Mouse (Mus musculus): ENCODE measurements at regions not wholly inside any gene's neighbourhood (a gene's known extent, or its start where the extent isn't known, plus 50 kb on each side); places are given as distances from the start of the nearest gene placed in this dataset.

DNA sequence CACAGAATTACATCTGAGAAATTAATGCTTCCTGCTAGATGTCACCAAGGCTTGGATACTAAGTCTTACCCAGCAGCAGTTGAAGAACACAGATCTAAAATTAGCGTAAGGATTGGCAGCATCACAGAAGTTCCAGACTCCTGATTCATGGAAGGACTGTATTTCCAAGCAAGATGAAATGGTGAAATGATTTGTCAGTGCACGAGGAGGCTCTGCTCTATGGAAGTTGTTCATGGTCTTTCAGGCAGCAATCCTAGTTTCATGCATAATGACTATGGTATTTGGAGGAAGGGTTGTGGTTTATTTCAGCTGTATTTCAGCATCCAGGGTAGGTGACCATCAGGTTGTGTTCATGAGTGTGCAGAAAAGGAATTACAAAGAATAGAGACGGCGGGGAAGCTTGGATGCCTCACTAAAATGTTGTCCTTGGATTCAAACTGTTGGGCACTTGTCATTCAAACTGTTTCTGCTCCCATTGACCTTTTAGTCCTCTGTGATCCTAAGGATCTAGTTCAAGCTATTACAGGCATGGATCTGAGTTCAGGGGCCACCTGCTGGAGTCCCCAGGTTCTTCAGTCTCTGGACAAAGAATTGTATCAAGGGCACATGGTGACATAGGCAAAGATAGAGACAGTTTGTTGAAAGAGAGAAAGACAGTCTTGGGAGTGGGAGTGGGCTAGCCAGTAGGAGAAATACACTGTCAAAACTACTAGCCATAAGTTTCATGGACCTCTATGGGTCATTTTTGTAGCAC, 1411.6 kb upstream of the A1bg start:
- peak; percentile 72 for DNase-seq (ENCODE audit: low read depth)

DNA sequence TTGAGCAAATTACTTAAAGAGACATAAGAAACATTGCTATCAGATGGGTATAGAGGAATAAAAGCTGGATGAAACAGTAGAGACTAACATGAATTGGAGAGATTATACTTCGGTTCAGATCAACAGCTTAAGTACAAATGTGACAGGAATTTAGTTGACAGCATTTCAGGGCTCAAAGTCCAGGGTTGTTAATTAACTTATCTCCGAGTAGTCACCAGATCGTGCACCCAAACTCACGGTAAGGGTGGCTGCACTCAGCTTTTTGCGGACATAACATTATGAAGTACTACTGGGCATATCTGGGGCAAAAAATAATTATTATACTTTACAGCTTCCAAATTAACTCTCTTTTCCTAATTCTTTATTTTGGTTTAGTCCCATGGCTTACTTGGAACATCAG, 1409.3 kb upstream of the A1bg start:
- DNase-seq (ENCODE audit: low read depth): no peak

DNA sequence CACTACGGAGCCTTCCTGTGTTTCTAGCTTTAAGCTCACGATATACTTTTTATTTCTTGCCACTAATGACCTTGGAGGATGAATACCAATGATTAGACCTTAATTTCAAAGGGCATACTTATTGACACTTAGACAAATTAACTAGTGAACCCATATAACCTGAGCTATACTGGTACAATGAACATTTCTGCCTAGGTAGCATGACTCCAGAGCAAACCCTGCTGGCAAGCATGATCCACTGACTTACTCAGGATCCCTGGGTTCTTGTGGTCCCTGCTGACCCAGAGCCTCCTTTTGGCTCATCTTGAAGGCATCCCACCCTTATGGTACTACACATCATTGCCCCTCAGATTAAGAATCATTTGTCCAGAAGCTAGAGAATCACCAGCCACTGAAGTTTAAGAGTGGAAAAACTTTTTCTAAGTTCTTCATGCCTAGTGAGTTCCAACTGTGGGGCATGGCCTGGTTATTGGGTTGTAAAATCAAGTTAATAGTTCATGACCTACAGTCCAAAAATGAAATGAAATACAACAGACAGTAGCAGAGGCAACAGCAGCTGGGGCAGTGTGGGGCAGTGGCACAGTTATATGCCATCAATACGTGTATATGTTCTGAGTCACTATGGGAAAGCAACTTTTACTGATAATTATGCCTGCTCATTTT, 1408.5 kb upstream of the A1bg start:
- no peak for DNase-seq (ENCODE audit: low read depth)

DNA sequence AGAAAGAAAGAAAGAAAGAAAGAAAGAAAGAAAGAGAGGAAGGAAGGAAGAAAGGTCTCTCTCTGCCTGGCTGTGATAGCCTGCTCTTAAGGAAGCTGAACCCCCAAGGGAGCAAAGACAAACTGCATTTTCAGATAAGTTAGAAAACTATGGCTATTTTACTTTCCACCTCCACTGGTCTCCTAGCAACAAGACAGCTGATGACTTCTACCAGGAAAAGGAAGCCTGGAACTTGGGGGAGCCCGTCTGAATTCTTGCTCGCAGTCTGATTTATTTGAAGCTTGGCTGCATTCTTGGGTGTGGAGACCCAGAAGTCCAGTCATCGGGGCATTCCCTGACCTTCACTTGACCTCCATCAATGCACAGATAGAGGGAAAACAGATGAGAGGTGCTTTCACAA, 1406.1 kb upstream of the A1bg start:
- peak; percentile 33 for DNase-seq (ENCODE audit: low read depth)

DNA sequence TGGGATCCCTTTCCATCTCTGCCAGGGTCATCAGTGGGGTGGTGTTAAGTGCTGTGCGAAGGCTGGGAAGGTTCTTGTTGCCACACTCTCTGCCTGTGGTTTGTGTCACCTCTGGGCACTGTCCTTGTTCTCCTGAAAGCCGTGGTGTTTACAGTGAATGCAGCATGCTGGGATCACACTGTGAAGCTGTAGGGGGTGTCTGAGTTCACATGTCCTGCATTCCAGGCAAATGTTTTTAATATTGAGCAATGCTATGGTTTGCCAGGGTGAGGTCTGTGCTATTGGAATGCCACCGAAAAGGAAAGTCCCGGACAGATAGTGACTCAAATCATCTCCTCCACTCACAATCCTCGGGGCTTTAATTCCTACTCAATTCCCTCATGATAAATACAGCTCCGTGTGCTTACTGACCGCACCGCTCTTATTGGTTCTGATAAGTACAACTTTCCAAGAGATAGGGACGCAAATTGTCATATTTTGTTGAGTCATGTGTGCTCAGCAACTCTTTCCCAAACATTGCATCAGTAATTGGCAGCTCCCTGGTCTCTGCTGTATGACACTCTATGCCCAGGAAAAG, 1405.6 kb upstream of the A1bg start:
- peak; percentile 85 for DNase-seq (ENCODE audit: low read depth)

DNA sequence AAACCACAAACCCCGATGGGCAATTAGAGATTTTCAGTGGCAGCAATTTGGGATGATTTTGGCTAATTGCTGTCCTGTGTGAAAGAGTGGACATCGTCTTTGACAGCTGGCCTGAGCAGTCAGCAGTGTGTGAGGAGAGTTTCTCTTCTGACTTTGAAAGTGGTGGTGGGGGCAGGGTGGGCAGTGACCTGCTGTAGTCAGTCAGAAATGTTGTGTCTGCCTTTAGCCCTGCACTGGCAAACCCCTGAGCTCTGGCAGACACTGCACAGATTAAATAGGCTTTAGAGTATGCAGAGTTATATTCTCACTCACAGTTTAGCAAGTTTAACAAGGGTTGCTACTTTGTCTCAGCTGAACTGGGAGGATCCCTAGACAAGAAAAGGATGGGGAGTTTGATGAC, 1404.7 kb upstream of the A1bg start:
- no peak for DNase-seq (ENCODE audit: low read depth)

DNA sequence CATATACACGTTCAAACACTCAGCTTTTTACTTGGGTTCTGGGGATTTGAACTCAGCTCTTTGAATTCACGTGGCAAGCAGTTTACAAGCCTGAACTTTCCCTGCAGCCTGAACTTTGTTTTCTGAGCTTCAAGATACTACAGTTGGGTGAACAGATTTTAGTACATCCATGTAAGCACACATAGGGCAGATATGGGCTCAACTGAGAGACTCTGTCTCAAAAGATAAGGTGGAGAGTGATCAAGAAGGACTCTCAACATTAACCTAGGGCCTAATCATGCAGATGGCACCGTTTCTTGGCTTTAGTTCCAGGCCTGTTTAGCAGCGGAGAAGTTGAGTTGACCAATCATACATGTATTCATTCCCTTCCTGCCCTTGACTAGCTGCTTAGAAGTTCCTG, 1403.7 kb upstream of the A1bg start:
- no peak for DNase-seq (ENCODE audit: low read depth)

DNA sequence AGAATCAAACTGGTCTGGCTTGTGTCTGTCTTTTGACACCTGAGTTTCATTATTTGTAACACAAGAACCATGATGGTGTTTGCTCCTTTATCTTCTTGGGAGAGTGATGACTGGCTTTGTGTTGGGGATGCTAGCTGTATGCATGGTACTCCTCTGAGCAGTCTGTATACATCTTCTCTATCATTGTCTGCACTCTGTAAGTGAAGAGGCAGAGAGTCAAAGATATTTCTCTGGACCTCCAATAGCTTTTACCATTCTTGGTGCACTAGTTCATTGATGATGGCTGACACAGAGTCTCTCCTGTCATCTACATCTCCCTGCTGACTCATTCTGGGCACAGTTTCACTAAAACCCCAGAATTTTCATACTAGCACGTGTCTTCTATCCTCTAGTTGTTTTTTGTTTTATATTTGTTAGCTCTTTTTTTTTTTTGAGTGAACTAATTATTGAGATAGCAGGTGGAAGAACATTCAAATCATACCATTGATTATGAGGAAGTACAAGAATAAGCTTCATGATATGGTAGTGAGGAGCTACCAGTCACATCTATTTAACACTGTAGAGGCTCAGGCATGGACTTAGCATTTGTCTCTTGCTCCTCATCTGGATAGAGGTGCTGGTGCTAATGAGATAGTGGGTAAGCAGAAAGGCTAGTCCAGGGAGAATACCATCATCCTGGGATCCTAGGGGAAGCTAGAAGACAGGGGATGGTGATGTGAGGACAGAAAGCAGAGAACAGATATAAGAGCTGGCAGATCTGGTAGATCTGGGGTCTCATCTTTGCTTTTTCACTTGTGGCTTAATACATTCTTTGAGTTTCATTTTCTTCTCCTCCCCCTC, 1402.9 kb upstream of the A1bg start:
- DNase-seq (ENCODE audit: low read depth): no peak

DNA sequence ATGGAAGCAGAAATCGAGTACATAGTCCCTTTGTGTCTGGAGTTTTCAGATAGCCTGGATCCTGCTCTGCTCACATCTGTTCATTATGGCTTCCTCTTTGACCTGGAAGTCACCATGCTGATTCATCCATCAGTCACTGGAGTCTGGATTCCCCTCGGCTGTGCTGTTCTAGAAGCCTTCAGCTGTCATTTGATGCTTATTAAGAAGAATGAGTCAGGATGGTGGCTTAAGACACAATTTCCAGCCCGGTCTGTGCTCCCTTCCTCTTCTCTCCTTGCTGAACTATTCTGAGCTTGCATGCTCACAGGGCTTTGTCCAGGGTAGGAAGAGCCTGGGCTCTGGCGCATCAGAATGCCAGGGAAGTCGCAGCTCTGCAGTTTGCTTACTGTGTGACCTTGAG, 1398.2 kb upstream of the A1bg start:
- DNase-seq (ENCODE audit: low read depth): no peak

DNA sequence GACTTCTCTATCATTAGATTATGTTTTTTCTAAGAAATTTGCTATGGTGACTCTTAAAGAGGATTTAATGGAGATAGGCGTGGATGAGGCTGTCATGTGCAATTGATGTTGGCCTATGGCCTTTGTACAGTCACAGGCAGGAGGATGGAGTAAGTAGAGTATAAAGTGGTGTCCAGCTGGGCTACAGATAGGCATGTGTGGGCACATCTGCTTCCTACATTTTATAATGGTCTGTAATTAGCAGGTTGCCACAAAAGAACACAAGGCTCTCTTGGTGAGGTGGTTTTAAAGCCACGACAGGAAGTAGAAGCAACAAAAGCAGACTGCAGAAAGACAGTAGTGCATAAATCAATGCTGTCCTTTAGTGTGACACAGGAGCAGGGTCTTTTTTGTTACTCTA, 1391.6 kb upstream of the A1bg start:
- DNase-seq (ENCODE audit: low read depth): no peak

DNA sequence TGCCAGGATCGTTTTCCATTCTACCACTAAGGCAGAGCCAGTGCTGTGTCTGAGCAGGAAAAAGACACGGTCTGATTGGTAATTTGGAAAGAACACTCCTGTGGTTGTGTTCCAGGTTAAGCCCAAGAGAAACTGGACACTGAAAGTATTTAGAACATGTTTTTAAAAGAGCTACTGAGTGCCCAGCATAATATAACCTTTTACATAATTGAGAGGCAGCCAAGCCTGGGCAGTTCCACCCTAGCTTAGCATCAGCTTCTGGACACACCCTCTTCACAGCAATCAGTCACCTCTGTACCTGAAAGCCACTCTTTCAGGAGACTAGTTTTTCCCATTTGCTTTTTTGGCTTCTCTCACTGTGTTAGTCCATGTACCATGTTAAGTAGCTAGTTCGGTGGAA, 1379.4 kb upstream of the A1bg start:
- DNase-seq (ENCODE audit: low read depth): no peak

DNA sequence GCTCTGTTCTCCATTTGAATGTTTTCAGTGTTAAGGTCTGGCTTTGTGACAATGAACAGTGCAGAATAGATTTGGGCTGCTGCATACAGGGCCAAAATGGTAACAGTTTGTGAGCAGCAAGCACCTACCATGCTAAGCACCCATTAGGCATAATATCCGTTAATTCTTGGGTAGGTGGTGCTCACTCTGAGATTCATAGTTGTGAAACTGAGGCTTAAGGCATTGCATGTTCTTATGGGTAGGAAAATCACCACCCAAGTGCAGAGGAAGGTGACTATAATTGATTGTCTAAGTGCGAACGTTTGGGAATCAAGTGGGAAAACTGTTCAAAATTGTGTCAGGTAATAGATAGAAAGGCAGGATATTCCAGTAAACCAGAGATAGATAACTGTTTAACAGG, 1378.8 kb upstream of the A1bg start:
- DNase-seq (ENCODE audit: low read depth): no peak

DNA sequence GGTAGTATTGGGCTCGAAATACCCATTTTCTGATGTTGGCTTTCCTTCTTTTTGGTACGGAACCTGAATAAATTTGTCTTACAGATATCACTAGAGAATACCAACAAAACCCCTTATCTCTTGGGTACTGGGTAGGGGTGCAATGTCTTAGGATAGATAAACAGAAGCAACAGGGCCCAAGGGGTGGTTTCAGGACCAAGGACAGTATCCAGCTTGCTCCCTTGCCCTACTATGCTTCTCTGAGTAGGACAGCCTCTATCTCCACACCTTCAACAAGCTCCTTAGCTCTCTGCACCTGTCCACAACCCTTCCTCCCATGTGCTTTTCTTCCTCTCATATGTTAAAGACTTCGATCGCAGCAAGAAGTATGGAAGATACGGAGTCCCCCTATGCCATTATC, 1374.3 kb upstream of the A1bg start:
- no peak for DNase-seq (ENCODE audit: low read depth)

DNA sequence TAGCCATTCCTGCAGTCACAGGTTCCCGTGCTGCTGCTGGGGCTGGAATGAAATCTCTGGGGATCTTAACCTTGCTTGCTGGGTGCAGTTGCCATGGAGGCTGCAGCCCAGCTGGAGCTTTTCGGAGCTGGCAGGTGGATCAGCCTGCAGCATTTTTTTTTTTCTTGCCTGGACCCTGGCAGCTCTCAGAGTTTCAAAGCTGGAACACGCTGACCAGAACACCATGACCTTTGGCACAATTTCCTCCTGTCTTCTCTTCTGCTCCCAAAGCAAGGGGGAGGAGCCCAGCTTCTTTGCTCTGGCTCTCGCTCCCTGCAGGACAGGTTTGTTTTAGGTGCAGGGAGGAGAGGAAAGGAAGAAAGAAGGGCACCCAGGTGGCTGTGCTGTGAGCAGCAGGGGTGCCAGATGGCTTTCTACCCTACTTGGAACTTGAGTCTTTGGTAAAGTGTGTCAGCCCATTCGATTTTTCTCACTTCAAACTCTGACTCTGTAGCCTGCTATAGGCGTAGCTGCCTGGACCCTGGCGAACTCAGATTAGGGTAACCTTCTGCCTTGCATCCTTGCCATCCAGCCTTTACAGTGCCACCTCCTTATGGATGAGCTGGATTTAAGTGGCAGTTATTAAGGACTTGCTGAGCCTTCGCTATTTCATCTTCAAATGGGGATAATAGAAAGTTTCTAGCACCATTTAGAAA, 1372.6 kb upstream of the A1bg start:
- DNase-seq (ENCODE audit: low read depth): no peak

DNA sequence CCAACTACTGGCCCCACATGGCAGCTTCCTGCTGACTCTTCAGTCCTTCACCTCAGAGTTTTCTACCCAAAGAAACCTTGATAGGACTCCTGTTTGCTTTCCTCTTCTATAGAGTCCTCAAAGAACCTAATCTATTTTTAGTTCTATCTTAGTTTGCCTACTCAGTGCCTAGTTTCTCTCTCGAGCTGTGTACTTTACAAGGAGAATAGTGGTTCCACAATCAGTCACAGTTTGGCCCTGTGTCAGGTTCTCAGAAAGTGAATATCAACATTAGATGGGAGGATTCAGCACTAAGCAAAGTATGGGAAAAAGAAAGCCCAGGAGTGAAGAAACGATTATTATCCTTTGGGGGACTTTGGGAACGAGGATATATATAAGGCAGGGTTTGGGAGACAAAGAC, 1372.0 kb upstream of the A1bg start:
- DNase-seq (ENCODE audit: low read depth): no peak

DNA sequence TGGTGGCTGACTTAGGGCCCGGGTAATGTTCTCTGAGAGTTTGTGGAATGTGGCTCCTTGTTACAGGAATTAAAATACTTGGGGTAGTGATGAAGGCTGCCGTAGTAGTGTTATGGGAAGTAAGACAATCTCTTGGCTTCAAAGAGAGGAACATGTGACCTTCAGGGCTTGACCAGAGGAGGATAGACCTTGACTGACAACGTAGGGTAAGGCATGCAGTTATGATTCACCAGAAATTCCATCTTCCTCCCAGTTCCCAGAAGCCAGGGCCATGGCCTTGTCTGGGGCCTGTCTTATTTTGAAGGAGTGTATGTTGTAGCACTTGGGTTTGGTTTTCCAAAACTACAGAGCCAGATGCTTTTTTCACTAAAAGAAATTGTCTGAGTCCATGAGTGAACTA, 1370.1 kb upstream of the A1bg start:
- no peak for DNase-seq (ENCODE audit: low read depth)

DNA sequence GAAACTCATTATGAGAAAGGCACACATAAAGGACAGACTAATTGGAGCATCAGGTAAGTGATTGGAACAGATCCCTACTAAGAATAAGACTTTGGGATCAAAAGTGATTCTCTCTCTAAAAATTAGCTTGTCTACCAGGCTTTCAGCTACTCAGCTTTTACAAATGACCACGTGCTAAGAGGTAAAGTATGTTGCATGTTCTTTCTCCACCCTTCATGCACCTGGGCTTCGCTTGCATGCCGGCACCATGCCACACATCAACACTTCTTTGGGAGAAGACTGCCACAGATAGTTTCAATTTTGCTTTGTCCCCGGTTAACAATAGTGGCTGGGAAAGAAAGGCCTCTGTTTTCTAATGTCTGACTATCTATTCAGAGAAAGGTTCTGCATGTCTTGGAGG, 1367.9 kb upstream of the A1bg start:
- DNase-seq (ENCODE audit: low read depth): no peak

DNA sequence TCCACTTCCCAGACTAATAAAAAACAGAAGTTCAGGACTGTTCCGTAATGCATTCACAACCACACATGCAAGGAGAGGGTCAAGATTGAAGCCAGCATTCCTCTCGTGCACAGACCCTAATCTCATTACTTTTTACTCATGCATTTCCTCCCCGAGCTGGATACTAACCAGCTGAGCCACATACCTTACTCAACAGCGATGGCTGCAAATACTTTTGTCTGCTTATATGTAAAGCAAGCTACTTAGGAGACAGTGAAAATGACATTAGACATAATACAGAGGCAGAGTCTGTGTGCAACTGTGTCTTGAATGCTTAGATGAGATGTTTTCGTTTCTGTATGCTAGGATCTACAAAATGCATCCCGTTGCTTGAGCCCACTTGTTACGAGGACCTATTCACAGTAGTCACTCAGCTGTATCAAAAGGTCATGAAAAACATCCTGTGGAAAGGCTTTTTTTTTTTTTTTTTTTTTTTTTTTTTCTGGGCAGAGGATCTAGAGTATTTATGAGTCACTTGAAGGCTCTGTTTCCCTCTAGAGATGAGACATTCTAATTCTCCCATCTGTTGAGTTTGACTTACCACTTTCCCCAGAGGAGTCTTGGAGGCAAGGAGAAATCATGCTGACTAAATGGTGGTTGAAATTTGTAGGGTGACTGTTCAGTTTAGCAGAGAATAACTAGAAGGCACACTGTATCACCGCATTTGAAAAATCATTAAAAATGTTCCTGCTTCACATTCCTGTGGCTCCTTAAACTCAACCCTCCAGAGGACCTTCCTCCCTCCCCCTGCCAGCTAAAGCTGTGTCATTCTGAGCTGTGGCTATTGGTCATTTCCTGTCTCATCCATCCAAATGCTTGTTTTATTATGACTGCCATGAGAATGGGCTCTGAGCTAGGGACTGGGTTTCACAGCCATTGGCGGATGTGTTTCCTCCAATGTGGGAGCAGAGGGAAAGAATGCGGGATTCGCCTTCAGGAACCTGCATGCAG, 1364.1 kb upstream of the A1bg start:
- peak; percentile 91 for DNase-seq (ENCODE audit: low read depth)

DNA sequence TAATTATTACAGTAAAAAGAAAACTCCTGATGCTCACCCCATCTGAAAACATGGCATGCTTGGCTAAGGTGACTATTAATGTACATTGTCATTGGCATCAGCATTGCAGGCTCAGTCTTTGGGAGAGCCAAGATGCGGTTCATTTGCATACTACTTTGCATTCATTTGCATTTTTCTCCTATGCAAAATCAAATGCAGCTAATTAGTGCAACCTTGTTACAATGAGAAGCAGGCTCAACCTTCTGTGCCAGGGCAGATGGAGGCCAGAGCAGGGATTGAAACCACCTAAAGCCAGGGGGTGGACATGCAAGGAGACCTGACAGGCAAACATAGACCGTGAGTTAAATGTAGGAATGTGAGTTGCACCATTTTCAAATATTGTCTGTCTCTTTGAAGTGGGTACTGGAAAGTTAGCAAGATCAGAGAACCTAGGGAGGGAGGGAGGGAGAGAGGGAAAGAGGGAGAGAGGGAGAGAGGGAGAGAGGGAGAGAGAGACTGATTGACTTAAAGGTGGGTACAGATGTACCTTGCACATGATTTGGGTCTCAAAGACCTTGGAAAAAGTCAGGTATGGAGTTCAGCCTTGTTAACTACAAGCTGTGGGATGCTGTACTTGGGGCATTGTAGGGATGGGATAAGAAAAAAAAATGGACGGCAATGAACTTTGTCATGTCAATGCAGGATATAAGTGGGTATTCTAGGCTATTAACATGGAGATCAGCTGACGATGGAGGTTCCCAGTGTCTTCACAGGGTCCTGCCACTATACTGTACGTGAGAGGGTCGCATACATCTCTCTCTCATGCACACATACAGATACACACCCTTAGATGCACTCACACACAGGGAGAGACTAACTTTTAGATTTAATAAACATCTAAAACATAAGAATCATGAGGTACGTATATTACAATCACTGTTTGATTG, 1362.1 kb upstream of the A1bg start:
- DNase-seq (ENCODE audit: low read depth): no peak
